Mouse (Mus musculus) heart, postnatal 0 days (tissue): ENCODE data around the gene Sertad2. TPM values are rescaled to one million over a fixed set of nuclear protein-coding genes. Genes with fewer than 3 reads are reported as not detected.

Source experiments
- ATAC-seq: fragments of 200-750 bp; cut with Nextera tagmentation; 2 replicates; pipeline ENCODE4 v1.8.0; 2017; ENCODE audit warnings: low read depth, moderate number of reproducible peaks, moderate library complexity; ENCODE audit not compliant: insufficient read depth
- DNase-seq: peaks from one replicate; pipeline ENCODE4 v3.0.0-alpha.2; 2016; ENCODE audit warnings: low spot score
- H3K27ac ChIP-seq: fragments of 300-500 bp; sonication (generic); 2 replicates; pipeline ENCODE4 v1.5.1; 2014; ENCODE audit warnings: low read depth, mild to moderate bottlenecking
- H3K27me3 ChIP-seq: fragments of 300-500 bp; sonication (generic); 2 replicates; pipeline ENCODE4 v1.6.1; 2014; ENCODE audit warnings: low read length, mixed read lengths; ENCODE audit not compliant: control insufficient read depth, insufficient read depth
- H3K36me3 ChIP-seq: fragments of 300-500 bp; sonication (generic); replicated peaks from 2 replicates; pipeline ENCODE4 v1.6.1; 2014; ENCODE audit warnings: low read length, mixed read lengths; ENCODE audit not compliant: control insufficient read depth, insufficient read depth
- H3K4me1 ChIP-seq: fragments of 300-500 bp; sonication (generic); 2 replicates; pipeline ENCODE4 v1.6.1; 2014; ENCODE audit warnings: antibody characterized with exemption; ENCODE audit not compliant: control insufficient read depth, insufficient read depth
- H3K4me2 ChIP-seq: fragments of 300-500 bp; sonication (generic); 2 replicates; pipeline ENCODE4 v1.6.1; 2014; ENCODE audit warnings: low read depth, mild to moderate bottlenecking, low read length, moderate library complexity
- H3K4me3 ChIP-seq: fragments of 300-500 bp; sonication (generic); 2 replicates; pipeline ENCODE4 v1.5.1; 2014; ENCODE audit warnings: low read depth, low read length
- H3K9ac ChIP-seq: fragments of 300-500 bp; sonication (generic); replicated peaks from 2 replicates; pipeline ENCODE4 v1.6.1; 2014; ENCODE audit warnings: low read depth, low read length, mixed read lengths
- H3K9me3 ChIP-seq: fragments of 300-500 bp; sonication (generic); replicated peaks from 2 replicates; pipeline ENCODE4 v1.6.1; 2016; ENCODE audit warnings: low read length; ENCODE audit not compliant: control insufficient read depth
- CTCF ChIP-seq: IDR thresholded peaks from 2 replicates; pipeline ENCODE4 v1.5.1; 2016; ENCODE audit warnings: antibody characterized with exemption, control low read depth, low read depth
- EP300 ChIP-seq: IDR thresholded peaks from 2 replicates; pipeline ENCODE4 v1.6.1; 2016; ENCODE audit warnings: antibody characterized with exemption, low read depth
- WGBS: fragments of 180-500 bp; shearing (Covaris S2); extraction: QIAGEN DNeasy Blood & Tissue Kit; methylation state at CpG from one replicate; pipeline ENCODE4 v1.1.7; 2014; 5-methylcytosine and 5-hydroxymethylcytosine counted together
- polyA plus RNA-seq: library from polyadenylated mRNA; unstranded; fragments of >200 nt; fragmentation: Nextera tagmentation; extraction: Ambion mirVana; gene quantifications from 2 replicates; pipeline ENCODE4 v1.2.1, GENCODE M21; 2015
- total RNA-seq: library from RNA; depleted of rRNA; stranded (reverse); fragments of >200 nt; gene quantifications from 2 replicates; pipeline ENCODE4 v1.2.3, GENCODE M21; 2014; ENCODE audit warnings: low replicate concordance

Gene Sertad2
- total and polyA plus RNA-seq, 2 experiments from 2014 or later, result 33.3 to 33.5 TPM

GRCm38 (mm10) chr11:20576046-20576635 is 33.1 kb downstream of the Sertad2 start:
- Histone ChIP-seq H3K4me3 (no peak overlapping the region), H3K27me3 (no peaks in the 10 kb centered on the region), H3K27ac (peak overlapping the region; percentile 34), H3K4me1 (peaks cover 23% of the 10 kb centered on the region), H3K36me3 (no peaks in the 10 kb centered on the region), H3K4me2 (no peak overlapping the region), H3K9ac (no peak overlapping the region), H3K9me3 (no peaks in the 10 kb centered on the region)
- DNase-seq (peak; percentile 67), ATAC-seq (peak; percentile 53; the same call in 1 of the 2 replicates)
- no peak for TF ChIP-seq EP300
- TF ChIP-seq CTCF, result no peak
- 49% methylated on average over 8 of the region's 8 CpGs for WGBS

GRCm38 (mm10) chr11:20582758-20583157 is 39.7 kb downstream of the Sertad2 start:
- peaks cover 10% of the 10 kb centered on the region for H3K4me1 ChIP-seq
- no peak overlapping the region for H3K4me3 ChIP-seq
- ATAC-seq, result no peak
- no peak for DNase-seq
- H3K9ac ChIP-seq, result no peak overlapping the region
- H3K27ac ChIP-seq, result no peak overlapping the region
- H3K9me3 ChIP-seq, result no peaks in the 10 kb centered on the region
- no peaks in the 10 kb centered on the region for H3K36me3 ChIP-seq
- H3K27me3 ChIP-seq, result no peaks in the 10 kb centered on the region
- no peak for TF ChIP-seq EP300
- no peak for TF ChIP-seq CTCF
- 92% methylated on average over 2 of the region's 2 CpGs for WGBS
- H3K4me2 ChIP-seq, result no peak overlapping the region

- Histone ChIP-seq H3K4me2 (no peak overlapping the region), H3K9me3 (no peaks in the 10 kb centered on the region), H3K4me1 (peaks cover 20% of the 10 kb centered on the region), H3K27ac (no peak overlapping the region), H3K27me3 (no peaks in the 10 kb centered on the region), H3K4me3 (no peak overlapping the region), H3K36me3 (no peaks in the 10 kb centered on the region), H3K9ac (no peak overlapping the region)
- DNase-seq, result no peak
- ATAC-seq, result no peak
- TF ChIP-seq CTCF (no peak), EP300 (no peak)
- WGBS, result 41% methylated on average over 1 of the region's 1 CpGs
Measured at GRCm38 (mm10) chr11:20585297-20585696, 42.2 kb downstream of the Sertad2 start.

GRCm38 (mm10) chr11:20586180-20586579 is 43.1 kb downstream of the Sertad2 start:
- H3K4me2 ChIP-seq, result no peak overlapping the region
- no peak overlapping the region for H3K9ac ChIP-seq
- DNase-seq, result no peak
- H3K4me1 ChIP-seq, result peaks cover 13% of the 10 kb centered on the region; the same call in 1 of the 2 replicates
- no peak overlapping the region for H3K4me3 ChIP-seq
- no peaks in the 10 kb centered on the region for H3K9me3 ChIP-seq
- H3K27me3 ChIP-seq, result no peaks in the 10 kb centered on the region
- TF ChIP-seq CTCF (no peak), EP300 (no peak)
- H3K27ac ChIP-seq, result no peak overlapping the region
- no peak for ATAC-seq
- H3K36me3 ChIP-seq, result no peaks in the 10 kb centered on the region

- no peaks in the 10 kb centered on the region for H3K36me3 ChIP-seq
- 5% methylated on average over 2 of the region's 2 CpGs for WGBS
- peak overlapping the region; percentile 61 for H3K27ac ChIP-seq
- no peaks in the 10 kb centered on the region for H3K27me3 ChIP-seq
- no peak overlapping the region for H3K4me2 ChIP-seq
- DNase-seq, result peak; percentile 43
- no peaks in the 10 kb centered on the region for H3K9me3 ChIP-seq
- no peak overlapping the region for H3K4me3 ChIP-seq
- H3K4me1 ChIP-seq, result peaks cover 19% of the 10 kb centered on the region
- TF ChIP-seq CTCF, result no peak
- no peak for TF ChIP-seq EP300
- no peak overlapping the region for H3K9ac ChIP-seq
- ATAC-seq, result peak; percentile 47
Measured at GRCm38 (mm10) chr11:20589393-20589792, 46.3 kb downstream of the Sertad2 start.

- Histone ChIP-seq H3K36me3 (no peaks in the 10 kb centered on the region), H3K4me2 (no peak overlapping the region), H3K27me3 (no peaks in the 10 kb centered on the region), H3K4me1 (peaks cover 28% of the 10 kb centered on the region), H3K4me3 (no peak overlapping the region), H3K27ac (no peak overlapping the region), H3K9me3 (no peaks in the 10 kb centered on the region), H3K9ac (no peak overlapping the region)
- DNase-seq, result no peak
- no peak for TF ChIP-seq EP300
- no peak; the same call in 1 of the 2 replicates for TF ChIP-seq CTCF
- WGBS, result 68% methylated on average over 3 of the region's 3 CpGs
- ATAC-seq, result no peak
Measured at GRCm38 (mm10) chr11:20592010-20592409, 49.0 kb downstream of the Sertad2 start.
